Mouse (Mus musculus) CH12.LX (cell line): Measurements from ENCODE around the gene Ensa. TPM values are rescaled to one million over a fixed set of nuclear protein-coding genes. Genes with fewer than 3 reads are reported as not detected.

ENCODE experiments used
- DNase-seq: peaks from one replicate; pipeline ENCODE4 v3.0.0-alpha.2; 2013; ENCODE audit errors: extremely low read depth
- H3K27ac ChIP-seq: 2 replicates; pipeline ENCODE4 v1.5.1; 2012; ENCODE audit warnings: low read depth, mild to moderate bottlenecking, control low read depth, moderate library complexity; ENCODE audit not compliant: insufficient read depth
- H3K27me3 ChIP-seq: replicated peaks from 2 replicates; pipeline ENCODE3; 2012; ENCODE audit warnings: inconsistent platforms
- H3K36me3 ChIP-seq, 2 experiments: replicated peaks in 1 of 2; 2 replicates each; pipeline versions ENCODE3 to v1.6.1; 2012; ENCODE audit warnings: inconsistent platforms in 1 of 2, low read length in 1 of 2, mild to moderate bottlenecking in 1 of 2, mixed read lengths in 1 of 2, moderate library complexity in 1 of 2; ENCODE audit not compliant: control insufficient read depth in 1 of 2, insufficient read depth in 1 of 2
- H3K4me1 ChIP-seq, 2 experiments: 2 replicates each; pipeline ENCODE4 v1.6.1; 2012; ENCODE audit warnings: inconsistent platforms in 1 of 2, moderate library complexity in 1 of 2; ENCODE audit not compliant: insufficient read depth in 2 of 2, control insufficient read depth in 1 of 2
- H3K4me2 ChIP-seq: 2 replicates; pipeline ENCODE4 v1.6.1; 2012; ENCODE audit warnings: low read depth, mild to moderate bottlenecking, control low read depth; ENCODE audit not compliant: poor library complexity, insufficient read depth, severe bottlenecking
- H3K4me3 ChIP-seq, 3 experiments: fragments of 150-350 bp in 1 of 3; sonication (generic) in 1 of 3; replicated peaks in 1 of 3; 2 replicates each; pipeline versions ENCODE3 to v1.5.1; 2011 to 2012; ENCODE audit warnings: low read depth in 2 of 3, low read length in 2 of 3, mild to moderate bottlenecking in 2 of 3, moderate library complexity in 2 of 3, control low read depth in 1 of 3, improper control_type of control experiment in 1 of 3, inconsistent platforms in 1 of 3, mixed read lengths in 1 of 3; ENCODE audit not compliant: poor library complexity in 1 of 3
- H3K79me2 ChIP-seq: replicated peaks from 2 replicates; pipeline ENCODE4 v1.6.1; 2012; ENCODE audit warnings: mild to moderate bottlenecking, moderate library complexity; ENCODE audit not compliant: control insufficient read depth, poor library complexity, insufficient read depth, severe bottlenecking; ENCODE audit errors: extremely low read depth
- H3K9ac ChIP-seq: 2 replicates; pipeline ENCODE4 v1.6.1; 2012; ENCODE audit warnings: low read depth, mild to moderate bottlenecking, control low read depth, moderate library complexity; ENCODE audit not compliant: insufficient read depth
- H3K9me3 ChIP-seq: replicated peaks from 2 replicates; pipeline ENCODE3; 2012; ENCODE audit warnings: low read length, inconsistent platforms, mixed read lengths
- BHLHE40 ChIP-seq: IDR thresholded peaks from 2 replicates; pipeline ENCODE4 v1.6.1; 2011; ENCODE audit warnings: mild to moderate bottlenecking, low read depth, low read length, improper control_type of control experiment
- CHD2 ChIP-seq: IDR thresholded peaks from 2 replicates; pipeline ENCODE4 v1.6.1; 2011; ENCODE audit warnings: low read length, improper control_type of control experiment
- CTCF ChIP-seq, 2 experiments: IDR thresholded peaks in 1 of 2; conservative IDR thresholded peaks in 1 of 2; 2 replicates each; pipeline ENCODE4 v1.5.1; 2011 to 2012; ENCODE audit warnings: low read depth in 2 of 2, low read length in 2 of 2, improper control_type of control experiment in 1 of 2, inconsistent platforms in 1 of 2, mild to moderate bottlenecking in 1 of 2, moderate library complexity in 1 of 2
- E2F4 ChIP-seq: IDR thresholded peaks from 2 replicates; pipeline ENCODE4 v1.6.1; 2011; ENCODE audit warnings: low read depth, low read length, improper control_type of control experiment; ENCODE audit not compliant: insufficient replicate concordance
- ELF1 ChIP-seq: IDR thresholded peaks from 2 replicates; pipeline ENCODE4 v1.6.1; 2014; ENCODE audit warnings: low read depth, mild to moderate bottlenecking, inconsistent platforms, low read length, improper control_type of control experiment
- EP300 ChIP-seq: IDR thresholded peaks from 2 replicates; pipeline ENCODE4 v1.6.1; 2011; ENCODE audit warnings: low read length, improper control_type of control experiment
- ETS1 ChIP-seq: conservative IDR thresholded peaks from 2 replicates; pipeline ENCODE4 v1.6.1; 2012; ENCODE audit warnings: low read depth, mild to moderate bottlenecking, inconsistent platforms, low read length, improper control_type of control experiment, moderate library complexity
- GABPA ChIP-seq: IDR thresholded peaks from 2 replicates; pipeline ENCODE4 v1.6.1; 2012; ENCODE audit warnings: low read depth, low read length, improper control_type of control experiment, inconsistent platforms; ENCODE audit not compliant: insufficient replicate concordance
- HCFC1 ChIP-seq: IDR thresholded peaks from 2 replicates; pipeline ENCODE4 v1.6.1; 2012; ENCODE audit warnings: low read depth, mild to moderate bottlenecking, inconsistent platforms, low read length, improper control_type of control experiment
- IRF4 ChIP-seq: IDR thresholded peaks from 2 replicates; pipeline ENCODE4 v1.6.1; 2014; ENCODE audit warnings: low read depth, mild to moderate bottlenecking, inconsistent platforms, low read length, improper control_type of control experiment
- JUN ChIP-seq: IDR thresholded peaks from 2 replicates; pipeline ENCODE4 v1.6.1; 2011; ENCODE audit warnings: low read depth, mild to moderate bottlenecking, low read length, improper control_type of control experiment, moderate library complexity; ENCODE audit not compliant: insufficient read depth
- MAX ChIP-seq: IDR thresholded peaks from 2 replicates; pipeline ENCODE4 v1.6.1; 2011; ENCODE audit warnings: low read length, improper control_type of control experiment
- MAZ ChIP-seq: IDR thresholded peaks from 2 replicates; pipeline ENCODE4 v1.6.1; 2012; ENCODE audit warnings: low read depth, mild to moderate bottlenecking, inconsistent platforms, low read length, improper control_type of control experiment, moderate library complexity
- MYC ChIP-seq: IDR thresholded peaks from 2 replicates; pipeline ENCODE4 v1.6.1; 2011; ENCODE audit warnings: low read depth, mild to moderate bottlenecking, improper control_type of control experiment, low read length
- NELFE ChIP-seq: IDR thresholded peaks from 2 replicates; pipeline ENCODE4 v1.6.1; 2011; ENCODE audit warnings: low read depth, low read length, improper control_type of control experiment
- NRF1 ChIP-seq: IDR thresholded peaks from 2 replicates; pipeline ENCODE4 v1.6.1; 2014; ENCODE audit warnings: low read depth, mild to moderate bottlenecking, inconsistent platforms, low read length, improper control_type of control experiment, moderate library complexity
- RAD21 ChIP-seq: IDR thresholded peaks from 2 replicates; pipeline ENCODE4 v1.6.1; 2011; ENCODE audit warnings: low read depth, mild to moderate bottlenecking, low read length, improper control_type of control experiment, moderate library complexity
- RCOR1 ChIP-seq: conservative IDR thresholded peaks from 2 replicates; pipeline ENCODE4 v1.6.1; 2012; ENCODE audit warnings: low read depth, mild to moderate bottlenecking, inconsistent platforms, low read length, improper control_type of control experiment
- SIN3A ChIP-seq: IDR thresholded peaks from 2 replicates; pipeline ENCODE4 v1.6.1; 2012; ENCODE audit warnings: low read length, improper control_type of control experiment, inconsistent platforms
- TBP ChIP-seq: conservative IDR thresholded peaks from 2 replicates; pipeline ENCODE4 v1.6.1; 2011; ENCODE audit warnings: low read depth, low read length, improper control_type of control experiment
- UBTF ChIP-seq: IDR thresholded peaks from 2 replicates; pipeline ENCODE4 v1.6.1; 2012; ENCODE audit warnings: low read depth, mild to moderate bottlenecking, inconsistent platforms, low read length, improper control_type of control experiment, moderate library complexity
- USF1 ChIP-seq: IDR thresholded peaks from 2 replicates; pipeline ENCODE4 v1.6.1; 2014; ENCODE audit warnings: low read depth, mild to moderate bottlenecking, inconsistent platforms, low read length, improper control_type of control experiment
- ZC3H11A ChIP-seq: IDR thresholded peaks from 2 replicates; pipeline ENCODE4 v1.6.1; 2012; ENCODE audit warnings: low read depth, mild to moderate bottlenecking, inconsistent platforms, low read length, improper control_type of control experiment
- ZKSCAN1 ChIP-seq: IDR thresholded peaks from 2 replicates; pipeline ENCODE4 v1.6.1; 2012; ENCODE audit warnings: low read depth, inconsistent platforms, low read length, improper control_type of control experiment, borderline replicate concordance
- ZMIZ1 ChIP-seq: IDR thresholded peaks from 2 replicates; pipeline ENCODE4 v1.6.1; 2012; ENCODE audit warnings: low read depth, mild to moderate bottlenecking, inconsistent platforms, low read length, improper control_type of control experiment
- ZNF384 ChIP-seq: IDR thresholded peaks from 2 replicates; pipeline ENCODE4 v1.6.1; 2012; ENCODE audit warnings: low read depth, low read length, improper control_type of control experiment, inconsistent platforms
- dilution Hi-C: fragments of 300-500 bp; cut with MboI; formaldehyde crosslinking; loops from 2 replicates; pipeline ENCODE4 v1.14.3; 2020; ENCODE audit warnings: low sequenced_read_pairs; ENCODE audit not compliant: extremely low pct_unique_long_range_greater_than_20kb, extremely low pct_ligation_motif_present
- in situ Hi-C: fragments of 300-500 bp; cut with MboI; formaldehyde crosslinking; loops from 3 replicates; pipeline ENCODE4 v1.14.3; 2019; ENCODE audit warnings: low sequenced_read_pairs, low pct_ligation_motif_present, low pct_unique_long_range_greater_than_20kb, mixed read lengths
- polyA plus RNA-seq: library from polyadenylated mRNA; unstranded; fragments of >175 nt; gene quantifications from 2 replicates; pipeline ENCODE4 v1.2.1, GENCODE M21; 2012; ENCODE audit warnings: low read depth; ENCODE audit not compliant: insufficient read length
- total RNA-seq, 2 experiments: library from RNA; depleted of rRNA; stranded (reverse); fragments of 300-350 nt in 1 of 2; fragments of >200 nt in 1 of 2; gene quantifications; 2 replicates each; pipeline ENCODE4 v1.2.3; 2012 to 2014

Ensa gene
- total and polyA plus RNA-seq, 3 experiments, result 51.5 to 58.4 (median 57.8) TPM

DNA sequence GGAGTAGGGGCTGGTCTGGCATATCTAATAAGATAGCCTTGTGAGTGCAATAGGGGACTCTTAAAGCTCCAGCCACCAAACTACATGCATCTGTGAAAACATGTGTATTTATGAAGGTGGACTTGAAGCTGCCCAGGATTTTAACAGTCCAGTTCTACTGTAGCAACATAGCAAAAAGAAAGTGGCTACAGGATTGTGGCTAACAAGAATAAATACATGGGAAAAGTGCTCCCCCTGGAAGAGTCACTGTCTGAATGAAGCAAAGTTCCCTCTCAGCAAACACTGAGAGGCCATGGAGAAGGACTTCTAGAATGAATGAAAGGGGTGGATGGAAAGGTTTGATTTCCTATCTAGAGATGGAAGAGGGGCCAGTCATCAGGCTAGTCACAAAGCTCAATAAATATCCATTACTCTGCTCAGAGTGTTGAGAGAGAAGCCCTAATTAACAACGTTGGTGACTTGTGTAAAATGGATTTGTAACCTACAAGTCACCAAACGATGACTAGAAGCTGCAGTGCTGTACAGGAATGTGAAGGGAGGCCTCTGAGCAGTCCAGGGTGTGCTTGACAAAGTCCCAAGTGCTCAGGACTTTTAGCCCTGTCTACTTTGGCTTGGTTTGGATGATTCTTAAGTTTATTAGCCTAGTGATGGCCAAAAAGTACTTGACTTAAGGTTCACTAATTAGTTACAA, 36.1 kb downstream of the Ensa start:
- peak overlapping the region; percentile 97 for H3K9ac ChIP-seq
- H3K79me2 ChIP-seq, result peaks cover 67% of the 10 kb centered on the region
- H3K4me1 ChIP-seq, result peaks cover 7 to 52% of the 10 kb centered on the region in 2 experiments
- H3K9me3 ChIP-seq, result no peaks in the 10 kb centered on the region
- TF ChIP-seq E2F4 (no peak), CHD2 (0 out of 2 replicates have a peak, but pooled peaks have one; percentile 16), RCOR1 (no peak), USF1 (no peak), JUN (no peak), TBP (no peak), ZMIZ1 (peak; percentile 57; the same call in 1 of the 2 replicates), MYC (no peak), ZC3H11A (no peak), ZKSCAN1 (no peak), NELFE (no peak), MAX (no peak), UBTF (no peak), ETS1 (peak; percentile 9; the same call in 1 of the 2 replicates), GABPA (no peak), EP300 (no peak), HCFC1 (no peak), ELF1 (no peak), CTCF (conservative IDR thresholded peaks at IDR 0.05 in 1 of 2, IDR thresholded peaks at IDR 0.05 in 1 of 2; ENCODE audit: low read depth in 2 of 2, low read length in 2 of 2) (peak in 1 of 2 experiments; percentile 1; a peak in 1 of 4 replicates), SIN3A (peak; percentile 76; the same call in 1 of the 2 replicates), MAZ (no peak), RAD21 (no peak), NRF1 (no peak), BHLHE40 (no peak), ZNF384 (no peak), IRF4 (no peak)
- peak overlapping the region; percentile 93 for H3K4me2 ChIP-seq
- H3K36me3 ChIP-seq, result peaks cover 34 to 55% of the 10 kb centered on the region in 2 experiments
- in situ Hi-C loops, result no loop called here
- DNase-seq, result no peak
- dilution Hi-C loops, result no loop called here
- H3K27me3 ChIP-seq, result no peaks in the 10 kb centered on the region
- H3K4me3 ChIP-seq, result peak overlapping the region; percentile 91 to 98 (median 91)
- H3K27ac ChIP-seq, result peak overlapping the region; percentile 34; the same call in 1 of the 2 replicates
